Mouse (Mus musculus) left cerebral cortex, adult 8-10 months (tissue): Measurements from ENCODE around the gene Spin2c. TPM values are rescaled to one million over a fixed set of nuclear protein-coding genes. Genes with fewer than 3 reads are reported as not detected.

Source experiments
- DNase-seq, 2 experiments: peaks; one replicate each; pipeline ENCODE4 v3.0.0; 2022; ENCODE audit warnings: low spot score in 2 of 2
- total RNA-seq, 4 experiments: library from RNA; stranded (reverse); gene quantifications; 2 replicates each; pipeline ENCODE4 v1.2.4; 2022

Spin2c gene
- total RNA-seq: 1 to 10 TPM; 5.4 to 9.0 (median 7.3) TPM

DNA sequence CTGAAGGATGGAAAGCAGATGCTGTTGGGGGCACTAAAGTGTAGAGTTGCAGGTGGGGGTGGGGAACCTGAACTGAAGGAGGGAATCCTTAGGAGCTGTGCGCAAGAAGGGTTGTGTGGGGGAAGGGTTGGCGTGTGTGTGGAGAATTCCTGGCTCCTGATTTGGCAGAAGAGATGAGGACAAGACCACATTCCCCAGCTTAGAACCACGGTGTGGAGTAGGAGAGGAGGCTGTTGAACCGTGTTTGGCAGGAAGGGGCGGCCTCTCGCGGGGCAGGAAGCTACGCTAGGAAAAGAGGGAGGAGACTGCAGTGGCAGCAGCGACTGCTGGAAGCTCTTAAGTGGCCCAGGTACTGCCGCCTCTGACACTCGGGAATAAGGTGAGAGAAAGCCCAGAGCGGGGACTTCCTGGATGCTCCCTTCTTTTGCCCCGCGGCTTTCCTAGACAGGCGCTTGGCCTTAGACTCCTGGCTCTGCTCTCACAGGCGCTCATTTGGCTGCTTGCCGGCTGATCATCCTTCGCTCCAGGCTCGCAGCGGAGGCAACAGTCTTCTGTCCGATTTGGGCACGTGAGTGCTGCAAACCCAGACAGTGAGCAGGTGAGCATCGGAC, at the start of gene Spin2c:
Gene Spin2c, plus strand, starts transcription at position 275 of the 611 bp plus-strand sequence.
- peak; percentile 17 to 30 for DNase-seq

DNA sequence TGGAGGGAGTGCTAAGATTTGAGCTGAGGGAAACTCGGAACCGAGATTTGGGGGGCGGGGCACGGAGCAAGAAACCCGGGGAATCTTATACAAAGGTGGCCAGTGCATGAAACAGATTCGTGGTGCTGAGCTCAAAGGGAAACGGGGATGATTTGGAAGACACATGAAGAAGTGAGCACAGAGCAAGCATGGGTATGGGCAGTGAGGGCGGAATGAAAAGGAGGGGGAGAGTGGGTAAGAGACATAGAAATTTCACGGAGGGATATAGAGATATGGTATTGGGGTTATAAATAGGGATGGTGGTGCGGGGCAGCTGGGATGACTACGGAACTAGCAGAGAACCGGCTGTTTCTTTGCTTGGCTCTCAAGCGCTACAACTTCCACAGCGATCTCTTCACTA, 581 bp downstream of the Spin2c start:
- no peak for DNase-seq

Other genes starting within 250 kb of the Spin2c start
- gene Kctd12b, start 135.8 kb upstream of the Spin2c start, total RNA-seq: 1 to 10 TPM; 2.2 to 3.0 (median 2.9) TPM
- 10 to 100 TPM; 47.9 to 61.5 (median 52.7) TPM for gene Nbdy, start 108.6 kb upstream of the Spin2c start, total RNA-seq
- gene Samt1, start 180.4 kb downstream of the Spin2c start, total RNA-seq: not detected
- gene 4921511M17Rik, start 201.6 kb downstream of the Spin2c start, total RNA-seq: not detected
- gene Gm10057, start 222.8 kb downstream of the Spin2c start, total RNA-seq: not detected